In genomic region chr1:63246862-63247521, GRCm38 (mm10) we compare ENCODE assay signal across 10 mouse cellular contexts. TPM values are rescaled to one million over a fixed set of nuclear protein-coding genes. Genes with fewer than 3 reads are reported as not detected.
DNase-seq lines count a peak whose midpoint lies in the region; ATAC-seq lines count a peak whose summit lies in the region.
"Had no signal": no experiment of that assay in that cellular context is flagged by ENCODE, and none has a peak within 500 bp of the region (broad histone marks: within the 10 kb centered on the region; RNA-seq: fewer than 3 reads in every experiment).

No protein-coding gene starts in this region.

- WGBS in kidney, embryonic 16.5 days, result 3% methylated on average over 16 of the region's 16 CpGs
- WGBS in embryonic facial prominence, embryonic 10.5 days, result 1% methylated on average over 16 of the region's 16 CpGs
- WGBS in hindbrain, embryonic 15.5 days, result 2% methylated on average over 16 of the region's 16 CpGs
- 2% methylated on average over 16 of the region's 16 CpGs for WGBS in neural tube, embryonic 11.5 days

- peaks cover 73% of the 10 kb centered on the region for H3K27me3 ChIP-seq in kidney, embryonic 16.5 days (ENCODE audit: insufficient read depth, low read length)
- peaks cover 62% of the 10 kb centered on the region for H3K27me3 ChIP-seq in embryonic facial prominence, embryonic 10.5 days (replicated peaks; ENCODE audit: low read depth, poor library complexity, severe bottlenecking)
- H3K27me3 ChIP-seq in hindbrain, embryonic 15.5 days, result peaks cover 61% of the 10 kb centered on the region
- peaks cover 48% of the 10 kb centered on the region for H3K27me3 ChIP-seq in neural tube, embryonic 11.5 days (ENCODE audit: control insufficient read depth, insufficient read depth, low read length)

- H3K4me2 ChIP-seq in kidney, embryonic 16.5 days (replicated peaks; ENCODE audit: low read depth, low read length), result peak overlapping the region; percentile 47
- H3K4me2 ChIP-seq in hindbrain, embryonic 15.5 days, result peak overlapping the region; percentile 60
- H3K4me2 ChIP-seq in neural tube, embryonic 11.5 days (ENCODE audit: low read depth), result peak overlapping the region; percentile 58

- H3K36me3 ChIP-seq in kidney, embryonic 16.5 days (ENCODE audit: insufficient read depth, low read length), result no peaks in the 10 kb centered on the region
- no peaks in the 10 kb centered on the region for H3K36me3 ChIP-seq in embryonic facial prominence, embryonic 10.5 days (replicated peaks)
- H3K36me3 ChIP-seq in hindbrain, embryonic 15.5 days, result no peaks in the 10 kb centered on the region
- H3K36me3 ChIP-seq in neural tube, embryonic 11.5 days (ENCODE audit: control insufficient read depth, insufficient read depth, low read length), result no peaks in the 10 kb centered on the region

- H3K9ac ChIP-seq in kidney, embryonic 16.5 days (replicated peaks; ENCODE audit: low read length), result no peak overlapping the region
- H3K9ac ChIP-seq in hindbrain, embryonic 15.5 days, result no peak overlapping the region
- H3K9ac ChIP-seq in neural tube, embryonic 11.5 days (ENCODE audit: low read length), result no peak overlapping the region; the same call in 1 of the 2 replicates

- peak overlapping the region; percentile 19 for H3K4me3 ChIP-seq in kidney, embryonic 16.5 days (ENCODE audit: low read length)
- H3K4me3 ChIP-seq in embryonic facial prominence, embryonic 10.5 days, result peak overlapping the region; percentile 55
- peak overlapping the region; percentile 14 for H3K4me3 ChIP-seq in hindbrain, embryonic 15.5 days
- peak overlapping the region; percentile 21 for H3K4me3 ChIP-seq in neural tube, embryonic 11.5 days (ENCODE audit: low read depth, low read length)

- no peak for DNase-seq in kidney, adult 9 months
- peak; percentile 89 for DNase-seq in embryonic facial prominence, embryonic 10.5 days (ENCODE audit: low spot score)
- DNase-seq in neural tube, embryonic 11.5 days (ENCODE audit: low spot score), result peak; percentile 79
- DNase-seq in urinary bladder, postnatal 4 days (ENCODE audit: low spot score in 2 of 2), result no peak
- no peak for DNase-seq in left cerebral cortex, adult 11 months (ENCODE audit: low spot score)
- DNase-seq in thymus, postnatal 14 days, result no peak
- DNase-seq: cerebellum, adult 8-10 months; kidney, postnatal 36 days had no signal

- ATAC-seq in kidney, embryonic 16.5 days (ENCODE audit: low FRiP score, low TSS enrichment), result no peak
- ATAC-seq in hindbrain, embryonic 15.5 days (ENCODE audit: low FRiP score, low read depth), result peak; percentile 87
- peak; percentile 76 for ATAC-seq in neural tube, embryonic 11.5 days (ENCODE audit: insufficient read depth, low FRiP score, low TSS enrichment)

- peaks cover 6% of the 10 kb centered on the region; the same call in 1 of the 2 replicates for H3K4me1 ChIP-seq in kidney, embryonic 16.5 days (ENCODE audit: insufficient read depth, low read length)
- H3K4me1 ChIP-seq in embryonic facial prominence, embryonic 10.5 days, result peaks cover 24% of the 10 kb centered on the region
- peaks cover 10% of the 10 kb centered on the region for H3K4me1 ChIP-seq in hindbrain, embryonic 15.5 days (replicated peaks)
- 0 out of 2 replicates have a peak, but pooled peaks cover 5% of the 10 kb centered on the region for H3K4me1 ChIP-seq in neural tube, embryonic 11.5 days (ENCODE audit: control insufficient read depth, insufficient read depth, low read length)

- no peaks in the 10 kb centered on the region for H3K9me3 ChIP-seq in kidney, embryonic 16.5 days (ENCODE audit: low read length)
- no peaks in the 10 kb centered on the region for H3K9me3 ChIP-seq in embryonic facial prominence, embryonic 10.5 days
- no peaks in the 10 kb centered on the region for H3K9me3 ChIP-seq in hindbrain, embryonic 15.5 days
- no peaks in the 10 kb centered on the region for H3K9me3 ChIP-seq in neural tube, embryonic 11.5 days (ENCODE audit: control insufficient read depth, low read length)

- H3K27ac ChIP-seq in kidney, embryonic 16.5 days (ENCODE audit: low read length), result no peak overlapping the region
- peak overlapping the region; percentile 87 for H3K27ac ChIP-seq in embryonic facial prominence, embryonic 10.5 days (replicated peaks)
- H3K27ac ChIP-seq in hindbrain, embryonic 15.5 days (replicated peaks), result no peak overlapping the region; the same call in 1 of the 2 replicates
- no peak overlapping the region for H3K27ac ChIP-seq in neural tube, embryonic 11.5 days (ENCODE audit: low read depth, low read length)

RNA-seq across cellular contexts. Expression of gene Zdbf2, which starts 26.1 kb away (rescaled TPM):
- polyA plus RNA-seq in kidney, embryonic 16.5 days (2015; fragmentation: Nextera tagmentation; extraction: Ambion mirVana), result 4.2 and 4.8 TPM in 2 replicates
- polyA plus RNA-seq in embryonic facial prominence, embryonic 10.5 days (2016; fragmentation: Nextera tagmentation; extraction: Ambion mirVana), result 18.8 and 21.0 TPM in 2 replicates
- 30.4 and 37.8 TPM in 2 replicates for polyA plus RNA-seq in hindbrain, embryonic 15.5 days (2015; fragmentation: Nextera tagmentation; extraction: Ambion mirVana)
- 10.8 and 12.2 TPM in 2 replicates for polyA plus RNA-seq in neural tube, embryonic 11.5 days (2014; fragmentation: Nextera tagmentation; extraction: Ambion mirVana)

RNA-seq across cellular contexts. Expression of gene Gpr1, which starts 32.6 kb away (rescaled TPM):
- 0.07 and 0.09 TPM in 2 replicates for polyA plus RNA-seq in kidney, embryonic 16.5 days (2015; fragmentation: Nextera tagmentation; extraction: Ambion mirVana)
- 0.10 and 0.12 TPM in 2 replicates for polyA plus RNA-seq in embryonic facial prominence, embryonic 10.5 days (2016; fragmentation: Nextera tagmentation; extraction: Ambion mirVana)
- polyA plus RNA-seq in hindbrain, embryonic 15.5 days (2015; fragmentation: Nextera tagmentation; extraction: Ambion mirVana), result 0.44 and 0.73 TPM in 2 replicates
- 0.41 and 0.45 TPM in 2 replicates for polyA plus RNA-seq in neural tube, embryonic 11.5 days (2014; fragmentation: Nextera tagmentation; extraction: Ambion mirVana)

Comparison
In these comparisons a context has a peak if more than half of its experiments do, and no peak if none do; other contexts are left out.
1. DNase-seq: peak in embryonic facial prominence, embryonic 10.5 days (single experiment) and neural tube, embryonic 11.5 days (single experiment); none in kidney, adult 9 months (single experiment), urinary bladder, postnatal 4 days (0 of 2), left cerebral cortex, adult 11 months (single experiment) and thymus, postnatal 14 days (single experiment).
2. Peak in every context shown above with its lines, with median percentiles within 50 percentile points of each other: H3K4me2 ChIP-seq and H3K4me3 ChIP-seq.